Mouse (Mus musculus): ENCODE data around the gene Nfkbib.

Gene Nfkbib

GRCm38 (mm10) chr7:28719159-28719558 is 48.2 kb downstream of the Nfkbib start:
- no peak for DNase-seq (ENCODE audit: low read depth, low spot score)

GRCm38 (mm10) chr7:28717726-28718125 is 49.6 kb downstream of the Nfkbib start:
- DNase-seq (ENCODE audit: low read depth, low spot score): no peak

- peak; percentile 69 for DNase-seq (ENCODE audit: low read depth, low spot score)
Measured at GRCm38 (mm10) chr7:28716590-28717281, 50.6 kb downstream of the Nfkbib start, which contains the start of gene Fbxo17. TSS of gene Fbxo17 (plus strand) at chr7:28716804.

GRCm38 (mm10) chr7:28715598-28715997 is 51.7 kb downstream of the Nfkbib start:
- DNase-seq (ENCODE audit: low read depth, low spot score): no peak

GRCm38 (mm10) chr7:28714667-28715066 is 52.6 kb downstream of the Nfkbib start:
- DNase-seq (ENCODE audit: low read depth, low spot score): no peak

GRCm38 (mm10) chr7:28710962-28711361 is 56.4 kb downstream of the Nfkbib start:
- no peak for DNase-seq (ENCODE audit: low read depth, low spot score)

- DNase-seq (ENCODE audit: low read depth, low spot score): no peak
Measured at GRCm38 (mm10) chr7:28709454-28709853, 57.9 kb downstream of the Nfkbib start.
